Mouse (Mus musculus) lung, adult 2 months (tissue): ENCODE data around the gene Slco4a1.

Experiments used
- CTCF ChIP-seq: fragments of 200-500 bp; IDR thresholded peaks from 2 replicates; pipeline ENCODE4 v1.5.1; 2011; ENCODE audit warnings: mild to moderate bottlenecking, low read length, control low read depth; ENCODE audit not compliant: insufficient read depth
- POLR2A ChIP-seq: fragments of 200-500 bp; IDR thresholded peaks from 2 replicates; pipeline ENCODE4 v1.6.1; 2011; ENCODE audit warnings: low read depth, mild to moderate bottlenecking, control low read depth, low read length, borderline replicate concordance; ENCODE audit errors: extremely low read depth

GRCm38 (mm10) chr2:180506281-180506680 is 50.2 kb downstream of the Slco4a1 start:
- no peak for TF ChIP-seq POLR2A
- no peak for TF ChIP-seq CTCF
